Mouse (Mus musculus) midbrain, embryonic 11.5 days (tissue): ENCODE measurements at regions not wholly inside any gene's neighbourhood (a gene's known extent, or its start where the extent isn't known, plus 50 kb on each side); places are given as distances from the start of the nearest gene placed in this dataset.

Experiments
- ATAC-seq: fragments of 200-750 bp; cut with Nextera tagmentation; 2 replicates; pipeline ENCODE4 v1.8.0; 2017; ENCODE audit warnings: moderate TSS enrichment, moderate library complexity; ENCODE audit not compliant: low FRiP score
- DNase-seq: peaks from one replicate; pipeline ENCODE4 v3.0.0; 2015; ENCODE audit warnings: low spot score; ENCODE audit errors: missing footprints
- H3K27ac ChIP-seq: fragments of 300-500 bp; sonication (generic); 2 replicates; pipeline ENCODE4 v1.5.1; 2014; ENCODE audit warnings: low read depth, low read length
- H3K27me3 ChIP-seq: fragments of 300-500 bp; sonication (generic); 2 replicates; pipeline ENCODE4 v1.6.1; 2014; ENCODE audit warnings: mild to moderate bottlenecking, low read length, moderate library complexity, mixed read lengths; ENCODE audit not compliant: control insufficient read depth, insufficient read depth
- H3K36me3 ChIP-seq: fragments of 300-500 bp; sonication (generic); 2 replicates; pipeline ENCODE4 v1.6.1; 2014; ENCODE audit warnings: mild to moderate bottlenecking, low read length, moderate library complexity, mixed read lengths; ENCODE audit not compliant: control insufficient read depth, insufficient read depth
- H3K4me1 ChIP-seq: fragments of 300-500 bp; sonication (generic); 2 replicates; pipeline ENCODE4 v1.6.1; 2014; ENCODE audit warnings: low read length; ENCODE audit not compliant: control insufficient read depth, insufficient read depth
- H3K4me2 ChIP-seq: fragments of 300-500 bp; sonication (generic); 2 replicates; pipeline ENCODE4 v1.6.1; 2014; ENCODE audit warnings: mild to moderate bottlenecking, moderate library complexity
- H3K4me3 ChIP-seq: fragments of 300-500 bp; sonication (generic); 2 replicates; pipeline ENCODE4 v1.5.1; 2014; ENCODE audit warnings: low read depth, low read length
- H3K9ac ChIP-seq: fragments of 300-500 bp; sonication (generic); 2 replicates; pipeline ENCODE4 v1.6.1; 2014; ENCODE audit warnings: low read length
- H3K9me3 ChIP-seq: fragments of 300-500 bp; sonication (generic); 2 replicates; pipeline ENCODE4 v1.6.1; 2016; ENCODE audit warnings: low read length; ENCODE audit not compliant: control insufficient read depth
- WGBS: fragments of 180-500 bp; shearing (Covaris S2); extraction: QIAGEN DNeasy Blood & Tissue Kit; methylation state at CpG from one replicate; pipeline ENCODE4 v1.1.7; 2014; 5-methylcytosine and 5-hydroxymethylcytosine counted together

- Histone ChIP-seq H3K4me1 (no peaks in the 10 kb centered on the region), H3K27me3 (no peaks in the 10 kb centered on the region), H3K9me3 (no peaks in the 10 kb centered on the region), H3K4me2 (no peak overlapping the region), H3K9ac (no peak overlapping the region), H3K27ac (no peak overlapping the region), H3K4me3 (no peak overlapping the region), H3K36me3 (no peaks in the 10 kb centered on the region)
- WGBS: 30% methylated on average over 17 of the region's 17 CpGs
- peak; percentile 77 for ATAC-seq
- peak; percentile 98 for DNase-seq
Observed at GRCm38 (mm10) chr16:55476544-55477208, 178.9 kb upstream of the Zpld1 start.

- no peak for ATAC-seq
- no peaks in the 10 kb centered on the region for H3K27me3 ChIP-seq
- WGBS: 87% methylated on average over 7 of the region's 7 CpGs
Observed at GRCm38 (mm10) chr16:55474950-55475525, 177.3 kb upstream of the Zpld1 start.

GRCm38 (mm10) chr16:55471396-55471795 lies 173.6 kb upstream of the Zpld1 start:
- ATAC-seq (no peak), DNase-seq (peak; percentile 28)
- Histone ChIP-seq H3K9ac (no peak overlapping the region), H3K27ac (no peak overlapping the region), H3K4me2 (no peak overlapping the region), H3K4me3 (no peak overlapping the region), H3K4me1 (no peaks in the 10 kb centered on the region), H3K9me3 (no peaks in the 10 kb centered on the region), H3K36me3 (no peaks in the 10 kb centered on the region), H3K27me3 (no peaks in the 10 kb centered on the region)
- WGBS: 88% methylated on average over 4 of the region's 4 CpGs

More at GRCm38 (mm10) chr16:55474950-55475525, 177.3 kb upstream of the Zpld1 start:
- H3K9ac ChIP-seq: no peak overlapping the region
- no peaks in the 10 kb centered on the region for H3K36me3 ChIP-seq
- no peaks in the 10 kb centered on the region for H3K9me3 ChIP-seq
- no peaks in the 10 kb centered on the region for H3K4me1 ChIP-seq
- H3K4me3 ChIP-seq: no peak overlapping the region
- H3K4me2 ChIP-seq: no peak overlapping the region
- no peak overlapping the region for H3K27ac ChIP-seq
- peak; percentile 69 for DNase-seq

- ATAC-seq (no peak), DNase-seq (no peak)
- Histone ChIP-seq H3K9ac (no peak overlapping the region), H3K4me1 (no peaks in the 10 kb centered on the region), H3K9me3 (no peaks in the 10 kb centered on the region), H3K27me3 (no peaks in the 10 kb centered on the region), H3K36me3 (no peaks in the 10 kb centered on the region), H3K4me3 (no peak overlapping the region), H3K27ac (no peak overlapping the region), H3K4me2 (no peak overlapping the region)
- 83% methylated on average over 13 of the region's 13 CpGs for WGBS
Observed at GRCm38 (mm10) chr16:55470721-55471120, 172.9 kb upstream of the Zpld1 start.

GRCm38 (mm10) chr16:55469703-55470102 lies 171.9 kb upstream of the Zpld1 start:
- no peak overlapping the region for H3K4me2 ChIP-seq
- H3K4me3 ChIP-seq: no peak overlapping the region
- no peaks in the 10 kb centered on the region for H3K9me3 ChIP-seq
- ATAC-seq: no peak
- H3K27me3 ChIP-seq: no peaks in the 10 kb centered on the region
- no peak for DNase-seq
- H3K27ac ChIP-seq: no peak overlapping the region
- no peak overlapping the region for H3K9ac ChIP-seq
- no peaks in the 10 kb centered on the region for H3K36me3 ChIP-seq
- WGBS: 80% methylated on average over 3 of the region's 3 CpGs
- no peaks in the 10 kb centered on the region for H3K4me1 ChIP-seq

- Histone ChIP-seq H3K9ac (no peak overlapping the region), H3K36me3 (no peaks in the 10 kb centered on the region), H3K4me3 (no peak overlapping the region), H3K9me3 (no peaks in the 10 kb centered on the region), H3K4me2 (no peak overlapping the region), H3K27ac (no peak overlapping the region), H3K27me3 (no peaks in the 10 kb centered on the region), H3K4me1 (no peaks in the 10 kb centered on the region)
- peak; percentile 89 for ATAC-seq
- WGBS: 59% methylated on average over 9 of the region's 9 CpGs
- DNase-seq: peak; percentile 97
Observed at GRCm38 (mm10) chr16:55468833-55469458, 171.2 kb upstream of the Zpld1 start.

GRCm38 (mm10) chr16:55460519-55460918 lies 162.7 kb upstream of the Zpld1 start:
- no peak overlapping the region for H3K4me3 ChIP-seq
- no peak overlapping the region for H3K4me2 ChIP-seq
- H3K9ac ChIP-seq: no peak overlapping the region
- ATAC-seq (0 out of 2 replicates have a peak, but pooled peaks have one; percentile 50), DNase-seq (no peak)
- H3K36me3 ChIP-seq: no peaks in the 10 kb centered on the region
- no peaks in the 10 kb centered on the region for H3K27me3 ChIP-seq
- no peaks in the 10 kb centered on the region for H3K4me1 ChIP-seq
- H3K9me3 ChIP-seq: no peaks in the 10 kb centered on the region
- H3K27ac ChIP-seq: no peak overlapping the region

- no peak for ATAC-seq
- no peak overlapping the region for H3K9ac ChIP-seq
- H3K4me3 ChIP-seq: no peak overlapping the region
- H3K4me2 ChIP-seq: no peak overlapping the region
- no peaks in the 10 kb centered on the region for H3K27me3 ChIP-seq
- H3K36me3 ChIP-seq: no peaks in the 10 kb centered on the region
- no peak overlapping the region for H3K27ac ChIP-seq
- 81% methylated on average over 3 of the region's 3 CpGs for WGBS
- H3K4me1 ChIP-seq: no peaks in the 10 kb centered on the region
- H3K9me3 ChIP-seq: no peaks in the 10 kb centered on the region
- no peak for DNase-seq
Observed at GRCm38 (mm10) chr16:55447581-55447980, 149.8 kb upstream of the Zpld1 start.

GRCm38 (mm10) chr16:55442821-55443581 lies 145.2 kb upstream of the Zpld1 start:
- H3K4me2 ChIP-seq: no peak overlapping the region
- peak; percentile 23 for DNase-seq
- no peak overlapping the region for H3K27ac ChIP-seq
- WGBS: 85% methylated on average over 5 of the region's 5 CpGs
- no peaks in the 10 kb centered on the region for H3K4me1 ChIP-seq
- no peaks in the 10 kb centered on the region for H3K36me3 ChIP-seq
- H3K9ac ChIP-seq: no peak overlapping the region
- no peaks in the 10 kb centered on the region for H3K9me3 ChIP-seq
- H3K27me3 ChIP-seq: no peaks in the 10 kb centered on the region
- no peak for ATAC-seq
- H3K4me3 ChIP-seq: no peak overlapping the region
